Mouse (Mus musculus): ENCODE measurements around the gene Ptger3. TPM values are rescaled to one million over a fixed set of nuclear protein-coding genes. Genes with fewer than 3 reads are reported as not detected.
A peak's percentile ranks its signal among the peaks of the same experiment; 100 is the strongest.

Gene Ptger3
- 1 to 10 TPM in 1 of 2 experiments, under 1 TPM in 1; 0.26 to 1.0 TPM for total RNA-seq (2021)

DNA sequence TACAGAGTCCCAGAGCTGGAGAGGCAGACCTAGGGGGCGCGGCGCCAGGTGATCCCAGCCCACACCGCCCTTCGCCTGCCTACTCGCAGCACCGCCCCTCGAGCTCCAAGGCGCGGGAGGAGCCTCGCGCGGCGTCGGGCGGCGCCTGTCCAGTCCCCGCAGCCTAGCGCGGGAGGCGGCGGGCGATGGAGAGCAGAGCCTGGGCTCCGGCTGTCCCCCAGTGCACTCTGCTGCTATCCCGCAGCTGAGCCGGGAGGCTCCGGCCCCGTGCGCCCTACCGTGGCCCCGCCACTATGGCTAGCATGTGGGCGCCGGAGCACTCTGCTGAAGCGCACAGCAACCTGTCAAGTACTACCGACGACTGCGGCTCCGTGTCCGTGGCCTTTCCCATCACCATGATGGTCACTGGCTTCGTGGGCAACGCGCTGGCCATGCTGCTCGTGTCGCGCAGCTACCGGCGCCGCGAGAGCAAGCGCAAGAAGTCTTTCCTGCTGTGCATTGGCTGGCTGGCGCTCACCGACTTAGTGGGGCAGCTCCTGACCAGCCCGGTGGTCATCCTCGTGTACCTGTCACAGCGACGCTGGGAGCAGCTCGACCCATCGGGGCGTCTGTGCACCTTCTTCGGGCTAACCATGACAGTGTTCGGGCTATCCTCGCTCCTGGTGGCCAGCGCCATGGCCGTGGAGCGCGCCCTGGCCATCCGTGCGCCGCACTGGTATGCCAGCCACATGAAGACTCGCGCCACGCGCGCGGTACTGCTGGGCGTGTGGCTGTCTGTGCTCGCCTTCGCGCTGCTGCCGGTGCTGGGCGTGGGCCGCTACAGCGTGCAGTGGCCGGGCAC, at the start of gene Ptger3:
Gene Ptger3, plus strand, starts transcription at position 168 of the 841 bp plus-strand sequence.
- no peak for DNase-seq (ENCODE audit: low spot score)
- intact Hi-C loops (cut with DNase I) = no loop called here

GRCm38 (mm10) chr3:157517992-157518391, 48.7 kb upstream of the Ptger3 start:
- intact Hi-C loops (cut with DNase I) = loop anchor here (2.0 kb wide), 1 partner anchor 285 kb away; no protein-coding TSS in a partner anchor
- no peak for DNase-seq (ENCODE audit: low spot score)

DNA sequence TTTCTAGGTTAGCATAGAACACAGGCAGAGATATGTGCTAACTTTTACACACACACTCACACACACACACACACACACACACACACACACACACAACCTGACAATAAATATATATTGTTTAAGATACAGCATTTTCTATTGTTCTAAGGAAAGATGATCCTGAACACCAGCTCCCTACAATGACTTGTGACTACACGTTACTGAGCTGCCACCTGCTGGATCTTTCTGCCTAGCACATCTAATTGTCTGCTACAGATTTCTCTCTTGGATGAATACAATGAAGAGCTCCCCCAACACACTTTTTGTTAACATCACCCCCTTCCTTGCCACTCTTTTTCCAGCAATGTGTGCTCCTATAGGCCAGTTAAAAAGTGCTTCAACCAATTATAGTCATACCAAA, 46.3 kb upstream of the Ptger3 start:
- intact Hi-C loops (cut with DNase I) = no loop called here
- DNase-seq (ENCODE audit: low spot score) = no peak

GRCm38 (mm10) chr3:157523834-157524233, 42.9 kb upstream of the Ptger3 start:
- intact Hi-C loops (cut with DNase I) = no loop called here
- no peak for DNase-seq (ENCODE audit: low spot score)

DNA sequence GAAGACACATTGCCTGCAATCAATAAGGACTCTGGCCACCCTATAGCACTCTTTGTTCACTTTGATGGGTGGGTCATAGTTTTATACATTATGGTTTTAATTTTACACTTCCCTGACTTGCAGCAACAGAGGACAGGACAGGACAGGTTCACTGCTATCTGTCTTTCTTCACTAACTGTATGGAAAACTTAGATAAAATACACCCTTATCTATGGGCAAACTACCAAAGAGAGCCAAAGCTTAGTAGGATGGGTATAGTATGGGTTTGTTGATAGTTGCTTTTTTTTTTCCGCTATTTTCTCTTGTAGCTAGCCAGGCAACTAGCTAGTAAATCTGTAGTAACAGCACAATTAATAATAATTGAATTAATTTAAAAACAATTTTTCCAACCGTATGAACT, 35.1 kb upstream of the Ptger3 start:
- no peak for DNase-seq (ENCODE audit: low spot score)
- intact Hi-C loops (cut with DNase I) = loop anchor here (10.0 kb wide), 1 partner anchor 503 kb away; the partner anchor contains the start of genes Lrrc40 and Srsf11

- intact Hi-C loops (cut with DNase I) = loop anchor here (10.0 kb wide), 1 partner anchor 501 kb away; the partner anchor contains the start of genes Lrrc40 and Srsf11
- DNase-seq (ENCODE audit: low spot score) = peak; percentile 81
Observed at GRCm38 (mm10) chr3:157533964-157534785, 32.5 kb upstream of the Ptger3 start, which contains the start of gene Zranb2. Zranb2 (plus strand) TSS chr3:157534160.

- intact Hi-C loops (cut with DNase I) = loop anchor here (10.0 kb wide), 1 partner anchor 500 kb away; the partner anchor contains the start of genes Lrrc40 and Srsf11
- no peak for DNase-seq (ENCODE audit: low spot score)
Observed at GRCm38 (mm10) chr3:157534786-157535415, 31.8 kb upstream of the Ptger3 start.

GRCm38 (mm10) chr3:157549323-157549722, 17.4 kb upstream of the Ptger3 start:
- no peak for DNase-seq (ENCODE audit: low spot score)
- intact Hi-C loops (cut with DNase I) = loop anchor here (10.0 kb wide), 1 partner anchor 395 kb away; the partner anchor contains the start of gene Ankrd13c

DNA sequence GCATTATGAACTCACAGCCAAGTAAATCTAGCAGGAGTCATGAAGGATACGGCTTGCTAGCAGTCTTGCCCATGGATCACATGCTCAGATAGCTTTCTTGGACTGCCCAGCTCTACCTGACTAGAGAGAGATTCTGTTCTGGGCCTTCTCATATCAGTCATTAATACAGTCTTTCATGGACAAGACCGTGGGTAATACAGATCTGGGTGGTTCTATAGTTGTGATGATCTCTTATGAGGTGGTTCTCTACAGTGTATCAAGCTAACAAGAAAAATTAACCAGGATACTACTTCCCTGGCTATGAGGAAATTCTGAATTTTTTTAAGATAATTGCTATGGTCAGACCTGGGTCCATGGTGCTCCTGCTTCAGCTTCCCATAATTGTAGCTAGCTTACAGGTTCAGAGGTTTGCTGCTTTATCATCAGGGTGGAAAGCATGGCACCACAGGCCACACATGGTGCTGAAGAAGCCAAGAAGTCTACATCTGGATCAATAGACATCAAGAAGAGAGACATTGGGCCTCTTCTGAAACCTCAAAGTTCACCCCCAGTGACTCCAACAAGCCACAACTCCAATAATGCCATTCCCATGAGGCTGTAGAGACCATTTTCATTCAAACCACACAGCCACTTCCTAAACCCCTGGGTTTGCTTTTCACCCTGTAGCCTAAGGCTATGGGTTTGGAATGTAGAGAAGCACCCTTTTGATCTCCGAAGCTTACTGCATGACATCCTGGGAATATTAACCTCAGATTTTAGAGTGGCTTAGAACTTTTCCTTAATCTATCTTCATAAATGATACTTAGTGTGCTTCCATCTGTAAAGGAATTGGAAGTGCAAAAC, 16.7 kb upstream of the Ptger3 start:
- intact Hi-C loops (cut with DNase I) = loop anchor here (10.0 kb wide), 1 partner anchor 395 kb away; the partner anchor contains the start of gene Ankrd13c
- no peak for DNase-seq (ENCODE audit: low spot score)

DNA sequence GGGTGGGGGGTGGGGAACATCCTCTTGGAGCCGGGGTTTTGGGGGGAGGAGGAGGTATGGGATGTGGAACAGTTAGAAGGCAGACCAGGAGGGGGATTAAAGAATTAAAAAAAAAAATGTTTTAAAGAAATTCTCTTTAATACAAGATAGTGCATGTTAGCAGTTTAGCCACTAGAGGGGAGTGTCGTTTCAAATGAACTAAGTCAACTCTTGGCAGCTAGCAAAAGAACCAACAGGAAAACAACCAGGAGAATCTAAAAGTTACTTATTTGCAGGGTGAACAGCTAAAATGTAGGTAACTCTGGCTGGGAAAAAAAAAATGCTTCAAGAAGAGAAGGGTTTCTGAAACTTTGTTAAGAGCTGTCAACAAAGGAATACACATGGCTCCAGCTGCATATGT, 1.5 kb upstream of the Ptger3 start:
- intact Hi-C loops (cut with DNase I) = loop anchor here (1.0 kb wide), 1 partner anchor 152 kb away; no protein-coding TSS in a partner anchor
- no peak for DNase-seq (ENCODE audit: low spot score)

GRCm38 (mm10) chr3:157567566-157568132, 957 bp downstream of the Ptger3 start:
- intact Hi-C loops (cut with DNase I) = no loop called here
- no peak for DNase-seq (ENCODE audit: low spot score)

DNA sequence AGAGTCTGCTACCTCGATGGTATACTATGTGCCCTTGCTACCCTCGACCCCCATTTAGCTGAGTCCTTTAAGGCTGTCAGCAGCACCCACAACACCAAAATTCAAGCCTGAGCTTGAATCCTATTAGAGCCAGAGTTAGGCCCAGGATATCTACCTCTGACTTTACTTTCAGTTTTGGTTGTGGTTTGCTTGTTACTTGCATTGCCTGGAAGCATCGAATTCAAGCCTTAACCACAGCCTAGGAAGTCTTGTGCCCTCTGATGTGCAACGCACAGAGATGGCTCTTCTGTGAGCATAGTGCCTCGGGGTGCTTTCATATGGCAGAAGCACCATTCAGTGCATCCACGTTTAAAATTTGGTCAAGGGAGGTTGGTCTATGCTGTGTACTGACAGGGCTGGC, 5.3 kb downstream of the Ptger3 start:
- intact Hi-C loops (cut with DNase I) = no loop called here

GRCm38 (mm10) chr3:157575441-157576342, 9.0 kb downstream of the Ptger3 start:
- intact Hi-C loops (cut with DNase I) = no loop called here
- no peak for DNase-seq (ENCODE audit: low spot score)

More for the DNA sequence above, 5.3 kb downstream of the Ptger3 start:
- DNase-seq (ENCODE audit: low spot score) = no peak

GRCm38 (mm10) chr3:157576343-157576722, 9.6 kb downstream of the Ptger3 start:
- intact Hi-C loops (cut with DNase I) = no loop called here
- DNase-seq (ENCODE audit: low spot score) = no peak

- no peak for DNase-seq (ENCODE audit: low spot score)
- intact Hi-C loops (cut with DNase I) = no loop called here
Observed at GRCm38 (mm10) chr3:157576862-157577261, 10.2 kb downstream of the Ptger3 start.

GRCm38 (mm10) chr3:157578469-157579170, 11.9 kb downstream of the Ptger3 start:
- intact Hi-C loops (cut with DNase I) = no loop called here

DNA sequence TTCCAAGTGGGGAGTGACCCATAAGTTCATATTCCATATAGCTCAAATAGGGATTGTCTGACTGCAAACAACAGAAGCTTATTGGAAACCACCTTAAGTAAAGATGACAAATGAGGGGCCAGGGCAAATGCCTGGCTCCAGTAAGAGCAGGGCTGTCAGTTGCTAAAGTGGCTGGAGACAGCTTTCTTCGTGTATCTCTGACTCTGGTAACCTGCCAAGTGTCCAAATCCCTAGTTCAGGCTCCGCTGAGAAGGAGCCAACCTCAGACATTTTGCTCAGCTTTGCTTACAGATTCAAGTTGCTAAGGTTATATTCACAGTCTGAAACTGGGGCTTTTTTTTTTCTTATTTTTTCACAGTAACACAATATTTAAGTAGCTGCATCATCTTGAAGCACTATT, 12.7 kb downstream of the Ptger3 start:
- DNase-seq (ENCODE audit: low spot score) = no peak
- intact Hi-C loops (cut with DNase I) = no loop called here

More at GRCm38 (mm10) chr3:157578469-157579170, 11.9 kb downstream of the Ptger3 start:
- DNase-seq (ENCODE audit: low spot score) = no peak
